Mouse (Mus musculus): ENCODE data around the gene Notch1.

The Notch1 gene

DNA sequence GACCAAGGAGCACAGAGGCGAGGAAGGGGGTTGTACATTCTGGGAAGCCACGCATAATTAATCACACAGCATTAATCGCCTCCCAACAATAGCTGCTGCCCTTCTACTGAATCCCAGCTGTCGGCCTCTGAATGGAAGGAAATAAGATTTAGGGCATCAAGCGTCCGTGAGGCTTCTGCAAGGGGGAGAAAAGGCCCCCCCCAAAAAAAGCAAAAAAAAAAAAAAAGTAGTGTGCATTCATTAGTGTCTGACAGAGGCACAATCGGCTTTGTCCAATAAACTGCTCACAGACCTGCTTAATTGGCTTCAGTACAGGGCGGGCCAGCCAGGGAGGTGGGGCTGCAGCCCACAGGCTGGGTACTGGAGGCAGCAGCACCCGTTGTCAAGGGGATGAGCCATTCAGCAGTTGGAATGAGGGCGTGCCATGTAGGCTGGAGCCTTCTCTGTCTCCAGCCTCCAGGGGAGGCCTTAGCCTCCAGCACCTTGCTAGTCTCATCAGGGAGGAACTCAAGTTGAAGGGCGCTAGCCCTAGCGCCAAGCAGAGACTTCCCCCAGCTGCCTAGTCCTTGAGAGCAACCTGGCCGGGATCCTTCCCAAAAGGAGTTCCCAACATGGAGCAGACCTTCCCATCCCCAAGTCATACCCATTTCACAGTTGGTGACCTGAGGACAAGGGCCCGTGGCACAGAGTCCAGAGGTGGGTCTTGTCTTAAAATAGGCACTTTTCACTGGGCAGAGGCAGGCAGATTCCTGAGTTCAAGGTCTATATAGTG lies 15.7 kb downstream of the Notch1 start:
- DNase-seq (ENCODE audit: low spot score), result no peak

DNA sequence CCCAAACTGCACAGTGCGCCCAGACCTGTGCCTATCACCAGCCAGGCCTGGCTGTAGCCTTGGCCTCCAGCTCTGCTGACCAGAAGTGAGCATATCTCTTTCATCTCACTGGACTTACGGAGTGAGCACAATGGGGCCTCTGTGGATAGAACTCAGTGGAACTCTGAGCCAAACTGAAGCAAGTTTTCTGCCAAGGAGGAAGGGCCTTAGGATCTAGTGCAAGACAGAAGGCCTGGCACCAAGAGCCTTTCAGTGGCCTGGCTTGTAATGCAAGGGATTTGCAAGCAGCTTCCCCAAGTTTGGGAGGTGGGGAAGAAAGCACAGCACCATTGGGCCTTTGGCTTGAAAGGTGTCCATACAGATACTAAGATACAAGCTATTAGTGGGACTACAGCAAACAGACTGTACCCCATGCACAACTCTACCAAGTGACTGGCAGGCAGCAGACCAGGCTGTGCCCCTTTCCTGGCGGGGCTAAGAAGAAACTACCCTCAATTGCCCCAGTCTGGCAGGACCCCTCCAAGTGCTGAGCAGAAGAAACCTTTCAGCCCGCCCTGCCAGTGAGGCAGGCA lies 16.4 kb downstream of the Notch1 start:
- no peak for DNase-seq (ENCODE audit: low spot score)

DNA sequence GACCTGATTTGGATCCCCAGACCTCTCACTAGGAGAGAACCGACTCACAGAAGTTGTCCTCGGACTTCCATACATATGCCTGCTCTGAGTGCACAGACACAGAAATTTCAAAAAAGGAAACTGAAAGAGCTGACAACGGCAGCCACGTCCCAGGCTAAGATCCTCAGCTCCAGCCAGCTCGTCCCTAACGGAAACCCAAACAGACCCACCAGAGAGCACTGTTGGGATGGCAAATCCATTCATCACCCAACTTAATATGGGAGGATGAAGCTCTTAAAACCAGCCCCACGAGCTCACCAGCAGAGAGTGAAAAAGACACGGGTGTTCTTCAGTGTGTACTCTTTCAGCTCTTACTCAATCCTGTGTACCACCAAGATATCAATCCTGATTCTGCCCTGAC lies 17.8 kb downstream of the Notch1 start:
- DNase-seq (ENCODE audit: low spot score), result no peak

DNA sequence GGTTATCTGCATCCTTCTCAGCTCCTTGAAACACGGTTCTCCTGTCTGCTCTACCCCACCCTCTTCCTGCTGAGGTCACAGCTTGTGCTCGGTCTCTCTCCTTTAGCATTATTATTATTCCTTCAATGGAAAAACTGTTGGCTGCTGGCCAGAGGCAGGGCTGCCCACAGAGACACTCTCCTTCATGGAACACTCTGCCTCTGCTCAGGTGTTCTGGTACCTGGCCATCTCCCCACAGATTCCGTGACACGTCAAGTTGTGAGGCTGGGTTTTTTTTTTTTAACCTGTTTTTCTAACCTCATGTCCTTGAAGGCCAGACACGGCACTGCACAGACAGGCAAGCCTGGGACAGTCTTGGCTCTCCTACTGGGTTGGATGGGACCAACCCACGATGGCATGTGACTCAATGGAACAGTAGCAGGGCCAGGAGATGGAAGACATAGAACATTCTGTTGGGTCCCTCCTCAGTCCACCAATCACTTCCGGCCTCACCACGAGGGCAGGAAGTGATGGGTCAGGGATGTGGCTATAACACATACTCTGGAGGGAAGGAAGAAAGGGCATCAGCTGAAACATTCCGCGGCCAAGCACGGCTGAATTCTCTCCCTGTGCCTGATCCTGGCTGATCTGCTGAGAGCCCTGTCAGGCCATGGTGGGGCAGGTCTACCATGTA lies 18.5 kb downstream of the Notch1 start:
- no peak for DNase-seq (ENCODE audit: low spot score)

DNA sequence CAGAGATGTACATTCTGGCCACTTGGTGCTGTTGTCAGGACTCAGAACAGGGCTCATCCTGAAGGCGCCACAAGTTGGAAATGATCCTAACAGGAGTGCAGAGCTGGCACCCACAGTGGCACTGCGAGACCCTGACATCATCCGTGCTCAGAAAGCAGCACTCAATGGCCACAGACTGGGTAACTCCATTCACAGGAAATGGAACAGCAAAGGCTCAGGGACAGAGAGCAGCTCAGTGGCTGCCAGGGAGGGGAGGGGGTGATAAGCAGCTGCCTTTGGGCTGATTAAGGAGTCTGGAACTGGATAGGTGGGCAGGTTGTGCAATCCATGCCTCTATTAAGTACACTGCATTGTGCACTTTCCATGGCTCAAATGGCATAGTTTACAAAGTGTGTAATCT lies 20.0 kb downstream of the Notch1 start:
- DNase-seq (ENCODE audit: low spot score), result no peak

DNA sequence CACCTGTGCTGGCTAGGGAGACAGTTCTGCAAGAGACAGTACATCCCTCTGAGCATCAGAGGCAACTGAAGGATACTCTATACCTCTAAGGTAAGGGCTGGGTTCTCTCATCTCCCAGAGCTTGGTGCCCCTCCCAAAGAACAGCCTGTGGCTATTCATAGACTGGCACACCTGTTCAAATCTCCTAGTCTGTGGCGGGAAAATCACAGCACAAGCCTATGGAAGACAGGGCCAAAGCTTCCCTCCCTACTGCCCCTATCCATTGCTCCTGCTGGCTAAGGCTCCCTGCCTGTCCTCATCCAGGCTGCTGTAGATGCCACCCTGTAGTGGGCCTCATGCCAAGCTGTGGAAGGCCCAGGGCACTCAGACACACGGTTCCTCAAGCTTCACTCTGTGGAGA lies 20.8 kb downstream of the Notch1 start:
- DNase-seq (ENCODE audit: low spot score), result no peak

DNA sequence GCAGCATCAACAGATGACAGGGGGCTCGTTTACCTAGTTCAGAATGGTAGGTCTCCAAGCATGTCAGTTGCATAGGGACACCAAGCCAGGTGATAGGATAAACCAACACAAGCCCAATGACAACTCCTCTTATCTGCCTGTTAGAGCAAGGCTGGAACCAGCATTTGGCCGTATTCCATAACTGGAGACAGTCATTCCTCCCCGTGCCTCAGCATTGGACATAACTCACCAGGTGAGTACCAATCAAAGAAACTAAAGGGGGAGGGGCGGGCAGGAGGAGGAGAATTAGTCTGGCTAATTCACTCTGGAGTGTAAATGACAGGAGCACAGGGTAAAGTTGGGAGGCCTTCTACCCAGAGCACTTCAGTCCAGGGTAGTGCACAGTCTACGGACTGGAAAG lies 21.5 kb downstream of the Notch1 start:
- no peak for DNase-seq (ENCODE audit: low spot score)

DNA sequence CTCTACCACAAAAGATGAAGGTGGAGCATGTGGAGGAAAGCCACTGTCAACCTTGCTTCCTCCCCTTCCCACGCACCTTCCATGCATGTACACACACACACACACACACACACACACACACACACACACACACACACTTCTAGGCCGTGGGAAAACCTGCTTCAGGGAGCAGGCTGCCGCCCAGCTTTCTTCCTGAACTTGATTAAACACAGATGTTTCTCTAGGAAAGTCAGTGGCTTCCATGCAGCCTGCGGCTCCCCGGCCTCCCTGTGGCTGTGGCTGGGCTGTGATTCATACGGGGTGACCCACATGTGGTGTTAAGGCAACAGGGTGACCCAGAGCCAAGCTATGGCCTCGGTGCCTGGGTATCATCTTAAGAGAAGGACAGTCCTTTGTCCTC lies 22.1 kb downstream of the Notch1 start:
- no peak for DNase-seq (ENCODE audit: low spot score)

DNA sequence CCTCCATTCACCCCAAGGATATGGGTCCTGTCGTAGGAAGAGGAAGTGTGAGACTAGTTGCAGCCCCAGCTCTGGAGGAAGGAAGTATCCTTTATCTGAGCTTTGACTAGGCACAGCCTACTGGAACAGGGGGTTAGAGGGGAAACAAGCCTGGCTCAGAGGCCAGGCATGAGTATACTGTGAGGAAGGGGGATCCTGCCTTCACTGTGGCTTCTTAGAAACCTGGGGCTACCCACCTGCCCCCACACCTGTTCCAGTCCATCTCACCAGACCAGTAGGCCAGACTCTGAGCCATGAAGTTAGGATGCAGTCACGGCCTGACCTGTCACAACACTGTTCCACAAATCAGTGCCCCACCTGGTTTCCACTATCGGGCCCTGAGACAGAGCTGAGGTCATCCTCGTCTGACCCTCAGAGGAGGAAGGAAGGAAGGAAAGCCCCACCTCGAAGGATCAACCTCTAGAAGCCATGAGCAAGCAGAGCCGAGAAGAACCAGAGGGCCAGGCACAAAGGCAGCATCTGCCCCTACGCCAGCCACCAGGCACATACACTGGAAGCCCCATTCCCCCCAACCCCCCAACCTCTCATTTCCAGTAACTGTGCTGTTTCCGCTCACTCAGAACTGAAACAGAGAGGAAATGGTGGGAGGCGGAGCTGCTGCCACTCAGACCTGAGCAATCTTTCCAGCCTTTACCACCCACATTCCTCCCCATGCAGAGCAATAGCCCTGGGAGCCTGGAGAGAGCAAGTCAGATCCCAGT lies 23.3 kb downstream of the Notch1 start:
- DNase-seq (ENCODE audit: low spot score), result no peak

DNA sequence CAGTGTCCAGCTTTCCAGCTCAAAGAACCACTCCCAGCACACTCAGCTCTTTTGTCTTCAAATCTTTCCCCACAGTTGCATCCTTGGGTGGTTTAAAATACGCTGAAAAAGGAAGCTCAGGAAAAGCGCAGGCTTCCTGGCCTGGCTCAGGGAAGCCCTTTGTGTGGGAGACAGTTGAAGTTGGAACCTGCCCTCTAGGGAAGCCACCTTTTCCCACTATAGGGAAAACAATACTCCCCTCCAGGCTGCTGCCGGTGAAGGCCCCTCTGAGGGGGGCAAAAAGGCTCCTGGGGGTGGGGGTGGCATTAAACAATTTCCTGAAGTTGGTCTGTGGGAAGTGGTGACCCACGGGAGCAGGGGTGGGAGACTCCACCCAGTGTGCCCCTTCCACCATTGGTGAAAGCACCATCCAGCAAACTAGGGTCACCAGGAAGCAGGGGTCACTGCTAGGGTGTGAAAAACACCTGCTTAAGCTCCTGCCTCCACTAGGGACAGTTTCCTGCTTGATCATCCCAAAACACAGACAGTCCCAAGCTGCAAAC lies 25.6 kb downstream of the Notch1 start:
- DNase-seq (ENCODE audit: low spot score), result no peak

DNA sequence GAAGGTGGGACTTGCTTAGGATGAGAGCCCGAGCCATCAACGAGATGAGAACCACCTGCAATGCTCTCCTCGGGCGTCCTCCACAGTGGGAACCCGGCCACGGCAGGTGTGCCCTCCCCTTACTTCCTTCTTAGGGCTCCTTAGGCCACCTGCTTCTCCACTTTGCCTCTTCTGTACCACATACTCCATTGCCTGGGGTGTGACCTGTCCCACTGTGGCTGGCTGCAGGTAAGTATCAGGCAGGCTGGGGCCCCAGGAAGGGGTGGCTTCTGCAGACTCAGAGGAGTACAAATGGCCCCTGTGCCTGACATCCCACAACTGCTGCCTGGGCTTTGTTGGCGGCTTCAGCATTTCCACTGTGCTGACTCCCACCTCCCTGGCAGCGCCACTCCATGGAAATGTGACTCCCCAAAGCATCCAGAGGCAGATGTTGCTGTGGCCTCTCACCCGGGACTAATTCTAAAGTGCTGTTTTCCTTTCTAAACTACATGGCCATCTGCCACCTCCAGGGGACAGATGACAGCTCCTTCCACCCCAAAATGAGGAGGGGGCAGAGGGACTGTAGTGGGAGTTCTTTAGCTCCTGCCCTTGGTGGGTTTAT lies 27.8 kb downstream of the Notch1 start:
- DNase-seq (ENCODE audit: low spot score), result no peak

DNA sequence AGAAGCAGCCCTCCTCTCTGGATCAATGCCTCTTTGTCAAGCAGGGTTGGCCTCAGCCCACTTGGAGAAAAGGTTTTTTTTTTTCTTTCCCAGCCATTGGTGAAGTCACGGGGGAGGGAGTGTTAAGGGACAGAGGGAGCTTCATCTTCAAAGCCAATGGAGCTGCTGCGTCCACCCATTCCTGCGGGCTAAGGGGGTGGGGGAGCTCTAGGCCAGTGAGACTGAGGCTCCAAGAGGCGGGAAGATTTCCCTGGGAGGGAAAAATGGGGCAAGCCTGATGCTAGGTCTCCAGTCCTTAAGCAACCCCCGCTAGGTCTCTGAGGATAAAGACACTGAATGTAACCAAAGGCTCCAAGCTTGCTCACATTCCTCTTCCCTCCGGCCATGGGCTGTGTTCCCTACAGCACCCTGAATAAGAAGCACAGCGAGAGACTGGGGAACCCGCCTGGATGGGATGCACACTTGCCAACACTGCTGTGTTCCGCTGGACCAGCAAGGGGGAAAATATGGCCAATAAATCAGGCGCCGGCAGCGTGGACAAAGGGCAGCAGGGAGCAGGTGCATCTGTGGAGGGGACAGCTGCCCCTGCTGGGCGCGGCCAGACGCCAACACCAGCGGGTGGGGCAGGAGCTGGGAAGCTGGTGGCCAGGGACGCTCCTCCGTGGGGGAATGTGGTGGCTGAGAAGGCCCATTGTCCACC lies 29.0 kb downstream of the Notch1 start:
- DNase-seq (ENCODE audit: low spot score), result no peak

DNA sequence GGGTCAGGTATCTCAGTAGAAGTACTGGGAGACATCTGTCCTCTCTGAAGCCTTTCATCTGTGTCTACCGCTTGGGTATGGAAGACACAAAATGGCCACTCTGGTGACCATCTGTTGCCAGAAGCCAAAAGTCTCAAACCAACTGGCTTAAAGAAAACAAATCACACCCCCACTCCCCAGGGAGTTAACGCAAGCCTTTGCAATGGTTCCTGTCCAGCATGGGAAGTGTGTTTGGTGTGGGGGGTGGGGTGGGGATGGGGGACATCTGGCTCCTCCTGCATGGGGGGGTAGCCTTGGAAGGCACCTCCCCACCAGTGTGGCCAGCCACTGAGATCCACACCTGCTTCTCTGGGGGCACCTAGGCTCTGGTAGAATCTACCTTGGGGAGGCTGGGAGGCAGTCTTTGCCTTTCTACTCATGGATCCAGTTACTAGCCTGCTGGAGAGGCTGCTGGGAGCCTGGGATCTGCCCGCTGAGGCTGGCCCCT lies 29.6 kb downstream of the Notch1 start:
- no peak for DNase-seq (ENCODE audit: low spot score)

DNA sequence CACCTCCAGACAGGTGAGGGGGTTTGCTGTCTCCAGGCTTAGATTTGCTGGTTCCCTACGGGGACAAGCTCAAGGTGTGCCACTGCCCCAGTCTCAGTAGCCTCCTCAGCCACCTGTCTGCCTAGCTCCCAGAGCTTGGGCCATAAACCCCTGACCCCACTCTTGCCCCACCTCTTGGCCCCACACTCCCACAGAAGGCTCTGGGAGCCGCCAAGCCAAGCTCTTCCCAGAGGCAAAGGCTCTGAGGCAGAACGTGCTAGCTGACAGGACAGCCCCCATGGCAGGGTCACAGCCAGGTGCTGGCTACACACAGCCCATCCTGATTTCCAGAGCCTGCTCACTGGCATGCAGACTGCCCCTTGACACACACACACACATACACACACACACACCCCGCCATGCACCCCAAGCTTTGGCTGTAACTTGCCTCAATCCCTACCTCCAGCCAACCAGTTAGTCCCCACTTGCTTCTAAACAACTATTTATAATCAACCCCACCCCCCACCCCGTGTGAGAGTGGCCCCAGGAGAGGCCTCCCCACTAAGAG lies 30.1 kb downstream of the Notch1 start:
- no peak for DNase-seq (ENCODE audit: low spot score)

DNA sequence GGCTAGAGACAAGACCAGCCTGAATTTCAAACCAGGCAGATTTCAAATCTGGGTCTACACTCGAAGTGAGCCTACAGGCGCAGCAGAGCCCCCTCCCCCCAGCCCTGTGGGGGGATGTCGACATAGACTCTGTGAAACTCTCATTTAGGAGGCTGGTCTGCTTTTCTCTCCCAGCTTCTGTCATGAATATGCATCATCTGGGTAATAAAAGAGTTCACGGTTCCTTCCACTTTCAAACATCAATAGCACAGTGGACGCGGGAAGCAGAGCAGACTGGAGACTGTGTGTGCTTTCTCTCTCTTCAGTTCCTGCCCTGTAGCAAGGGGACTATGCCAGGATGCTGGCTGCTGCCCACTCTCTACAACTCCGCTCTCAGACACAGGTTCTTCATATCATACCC lies 30.8 kb downstream of the Notch1 start:
- DNase-seq (ENCODE audit: low spot score), result no peak

DNA sequence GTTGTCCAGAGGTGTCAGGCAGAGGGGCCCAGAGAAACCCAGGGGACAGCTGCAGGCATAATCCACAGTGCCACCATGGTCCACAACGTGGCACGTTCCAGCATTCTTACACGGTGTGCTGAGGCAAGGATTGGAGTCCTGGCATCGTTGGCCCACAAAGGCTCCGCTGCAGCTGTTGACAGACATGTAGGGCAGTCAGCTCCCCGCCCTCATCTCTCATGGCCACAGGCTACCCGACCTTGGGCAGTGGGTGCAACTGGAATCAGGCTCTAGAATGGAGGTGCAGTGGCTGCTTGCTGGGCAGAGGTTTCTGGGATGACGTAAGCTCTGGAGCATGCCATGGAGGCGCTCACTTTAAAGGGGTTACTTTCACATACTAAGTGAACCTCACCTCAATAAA lies 31.2 kb downstream of the Notch1 start:
- DNase-seq (ENCODE audit: low spot score), result no peak

DNA sequence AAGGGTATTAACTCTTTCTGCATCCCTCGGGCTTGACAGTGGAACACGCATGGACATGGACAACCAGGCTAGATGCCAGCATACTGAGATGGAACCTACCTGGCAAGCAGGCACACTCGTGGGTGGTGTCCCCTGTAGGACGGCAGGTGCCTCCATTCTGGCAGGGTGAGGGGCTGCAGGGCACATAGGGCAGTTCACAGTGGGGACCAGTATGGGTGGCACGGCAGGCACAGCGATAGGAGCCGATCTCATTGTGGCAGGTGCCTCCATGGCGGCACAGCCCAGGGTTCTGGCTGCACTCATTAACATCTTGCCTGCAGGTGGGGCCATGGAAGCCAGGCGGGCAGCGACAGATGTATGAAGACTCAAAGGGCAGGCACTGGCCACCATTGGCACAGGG lies 32.3 kb downstream of the Notch1 start:
- no peak for DNase-seq (ENCODE audit: low spot score)

DNA sequence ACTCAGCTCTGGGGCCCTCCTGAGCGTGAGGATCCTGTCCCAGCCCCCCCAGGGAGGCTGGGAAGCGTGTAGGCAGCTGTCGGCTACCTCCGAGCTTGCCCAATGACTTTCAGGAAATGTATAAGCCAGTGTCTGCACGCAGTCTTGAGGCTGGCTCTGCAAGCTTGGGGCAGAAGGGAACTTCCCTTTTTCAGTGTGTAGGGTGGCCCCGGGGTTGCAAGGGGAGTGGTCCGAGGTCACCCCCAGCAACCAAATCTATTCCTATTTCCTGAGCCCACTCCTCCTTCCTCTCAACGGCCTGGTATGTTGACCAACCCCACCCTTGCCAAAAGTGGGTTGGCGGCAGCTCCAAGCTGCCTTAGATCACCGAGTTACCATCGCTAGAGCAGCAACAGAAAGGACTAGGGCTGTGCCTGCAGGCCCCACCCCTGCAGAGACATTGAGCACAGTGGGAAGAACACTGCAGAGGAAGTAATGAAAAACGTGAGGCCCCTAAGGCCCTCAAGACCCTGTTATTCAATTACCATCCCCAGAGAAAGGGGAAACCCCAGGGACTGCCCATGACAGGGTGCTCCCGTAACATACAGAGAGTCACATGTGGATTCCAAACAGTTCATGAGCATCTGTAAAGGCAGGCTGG lies 33.1 kb downstream of the Notch1 start:
- peak; percentile 22 for DNase-seq (ENCODE audit: low spot score)

DNA sequence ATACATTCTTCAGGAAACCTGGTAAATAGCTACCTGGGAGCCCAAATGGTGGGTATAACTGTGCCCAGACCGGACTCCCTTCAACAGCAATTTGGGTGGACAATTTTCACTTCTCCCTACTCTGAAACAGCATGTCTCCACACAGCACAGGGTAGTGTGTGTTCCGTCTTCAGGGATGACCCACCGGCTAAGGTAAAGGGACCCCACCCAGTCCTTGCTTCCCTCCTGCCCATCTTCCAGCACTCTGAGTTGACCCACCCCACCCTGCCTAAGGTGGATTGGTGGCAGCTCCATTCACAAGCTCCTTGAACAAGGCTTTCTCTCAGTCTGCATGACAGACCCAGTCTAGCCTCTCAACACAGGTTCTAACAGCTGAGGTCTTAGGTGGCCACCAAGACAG lies 33.6 kb downstream of the Notch1 start:
- no peak for DNase-seq (ENCODE audit: low spot score)

DNA sequence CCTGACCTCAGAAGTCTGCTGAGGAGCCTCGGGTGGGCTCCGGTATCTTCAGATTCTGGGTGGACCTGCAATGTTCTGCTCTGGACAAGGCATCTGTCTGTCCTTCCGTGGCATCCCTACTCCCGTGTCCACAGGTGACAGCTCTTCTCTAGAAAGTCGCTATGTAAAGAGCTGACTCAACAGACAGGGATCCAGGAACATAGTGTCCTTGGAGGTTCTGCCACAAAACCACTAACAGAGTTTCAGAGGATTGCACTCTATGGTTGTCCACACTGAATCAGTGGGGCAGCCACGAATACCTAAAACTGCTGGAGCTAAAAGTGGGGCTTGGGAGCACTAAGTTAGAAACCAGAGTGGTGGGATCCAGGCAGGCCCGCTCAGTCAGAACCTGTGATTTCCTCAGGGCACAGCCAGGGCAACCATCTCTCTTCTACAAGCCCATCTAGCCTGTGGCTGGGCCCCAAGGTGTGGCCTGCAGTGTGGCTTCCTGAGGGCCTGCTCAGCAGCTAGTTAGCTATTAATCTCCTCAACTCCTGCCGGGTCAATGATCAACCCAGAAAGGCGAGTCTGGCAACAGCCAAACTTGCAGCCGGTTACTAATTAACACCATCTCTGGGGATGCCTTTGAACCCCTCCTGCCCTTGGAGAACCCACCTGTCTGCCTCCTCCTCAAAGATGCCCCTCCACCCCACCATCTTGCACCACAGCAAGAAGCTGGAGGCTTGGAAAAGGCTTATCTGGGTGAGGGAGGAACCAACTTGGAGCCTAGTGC lies 34.6 kb downstream of the Notch1 start:
- DNase-seq (ENCODE audit: low spot score), result no peak

Measured in spleen, adult 12 weeks (tissue).